Mouse (Mus musculus) heart, embryonic 12.5 days (tissue): ENCODE measurements around the gene Cyp20a1. TPM values are rescaled to one million over a fixed set of nuclear protein-coding genes. Genes with fewer than 3 reads are reported as not detected.

Experiments used
- ATAC-seq: fragments of 200-750 bp; cut with Nextera tagmentation; 2 replicates; pipeline ENCODE4 v1.8.0; 2017; ENCODE audit warnings: moderate TSS enrichment, moderate library complexity; ENCODE audit not compliant: insufficient number of reproducible peaks, low FRiP score
- H3K27ac ChIP-seq: fragments of 300-500 bp; sonication (generic); 2 replicates; pipeline ENCODE4 v1.5.1; 2016; ENCODE audit warnings: mild to moderate bottlenecking, moderate library complexity; ENCODE audit not compliant: poor library complexity, severe bottlenecking
- H3K27me3 ChIP-seq: fragments of 300-500 bp; sonication (generic); replicated peaks from 2 replicates; pipeline ENCODE4 v1.6.1; 2016; ENCODE audit warnings: mild to moderate bottlenecking, moderate library complexity
- H3K36me3 ChIP-seq: fragments of 300-500 bp; sonication (generic); 2 replicates; pipeline ENCODE4 v1.6.1; 2016; ENCODE audit warnings: mild to moderate bottlenecking, moderate library complexity
- H3K4me1 ChIP-seq: fragments of 300-500 bp; sonication (generic); replicated peaks from 2 replicates; pipeline ENCODE4 v1.6.1; 2016; ENCODE audit warnings: mild to moderate bottlenecking
- H3K4me2 ChIP-seq: fragments of 300-500 bp; sonication (generic); 2 replicates; pipeline ENCODE4 v1.6.1; 2016; ENCODE audit warnings: mild to moderate bottlenecking, moderate library complexity
- H3K4me3 ChIP-seq: fragments of 300-500 bp; sonication (generic); 2 replicates; pipeline ENCODE4 v1.5.1; 2016; ENCODE audit warnings: mild to moderate bottlenecking
- H3K9ac ChIP-seq: fragments of 300-500 bp; sonication (generic); 2 replicates; pipeline ENCODE4 v1.6.1; 2016; ENCODE audit warnings: mild to moderate bottlenecking, moderate library complexity
- H3K9me3 ChIP-seq: fragments of 300-500 bp; sonication (generic); replicated peaks from 2 replicates; pipeline ENCODE4 v1.6.1; 2016; ENCODE audit warnings: mild to moderate bottlenecking, moderate library complexity
- WGBS: fragments of 180-500 bp; shearing (Covaris S2); methylation state at CpG from one replicate; pipeline ENCODE4 v1.1.7; 2016; 5-methylcytosine and 5-hydroxymethylcytosine counted together
- polyA plus RNA-seq: library from polyadenylated mRNA; unstranded; fragments of >200 nt; fragmentation: Nextera tagmentation; extraction: Ambion mirVana; gene quantifications from 2 replicates; pipeline ENCODE4 v1.2.1, GENCODE M21; 2016

Gene Cyp20a1
- 29.0 and 31.8 TPM in 2 replicates for polyA plus RNA-seq

DNA sequence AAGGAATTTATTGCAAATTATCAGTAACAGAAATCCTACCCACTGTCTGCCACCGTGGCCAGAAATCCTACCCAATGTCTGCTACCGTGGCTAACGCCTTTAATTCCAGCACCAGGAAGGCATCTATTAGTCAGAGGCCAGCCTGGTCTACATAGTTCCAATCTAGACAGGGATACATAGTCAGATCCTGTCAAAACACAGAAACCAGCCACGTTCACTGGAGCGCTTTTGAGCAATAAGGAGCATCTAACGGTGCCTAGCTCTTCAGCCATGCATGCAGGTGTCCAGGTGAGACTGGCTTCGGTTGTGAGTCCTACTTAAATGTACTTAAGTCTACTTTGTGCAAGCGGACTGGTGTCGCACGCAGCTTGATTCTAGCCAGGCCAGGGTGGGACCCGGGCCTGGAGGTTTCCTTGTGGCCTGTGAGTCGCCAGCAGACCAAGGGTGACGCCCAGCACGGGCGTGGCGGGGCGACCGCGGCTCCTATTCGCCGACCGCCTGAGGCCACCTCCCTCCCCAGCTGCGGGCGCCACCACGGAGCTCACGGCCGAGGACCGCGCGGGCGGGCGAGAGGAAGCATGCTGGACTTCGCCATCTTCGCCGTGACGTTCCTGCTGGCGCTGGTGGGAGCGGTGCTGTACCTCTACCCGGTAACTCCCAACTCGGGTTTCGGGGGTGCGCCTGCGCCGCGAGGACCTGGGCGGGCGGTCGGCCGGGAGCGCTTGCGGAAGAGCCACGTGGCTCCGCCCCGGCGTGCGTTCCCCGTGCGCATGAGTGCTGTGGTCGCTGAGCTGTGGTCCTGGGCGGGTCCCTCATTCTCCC lies at the start of gene Cyp20a1:
Gene Cyp20a1 (plus strand): TSS at position 516 of the 822 bp plus-strand sequence.
- ATAC-seq = peak; percentile 96
- Histone ChIP-seq H3K4me1 (peaks cover 17% of the 10 kb centered on the region), H3K4me2 (peak within 1 kb of the TSS; percentile 69), H3K9me3 (no peaks in the 10 kb centered on the region), H3K36me3 (peaks cover 8% of the 10 kb centered on the region), H3K27me3 (no peaks in the 10 kb centered on the region), H3K4me3 (peak within 1 kb of the TSS; percentile 63), H3K27ac (peak within 1 kb of the TSS; percentile 90), H3K9ac (peak within 1 kb of the TSS; percentile 73)
- WGBS = 1% methylated on average over 60 of the region's 60 CpGs

DNA sequence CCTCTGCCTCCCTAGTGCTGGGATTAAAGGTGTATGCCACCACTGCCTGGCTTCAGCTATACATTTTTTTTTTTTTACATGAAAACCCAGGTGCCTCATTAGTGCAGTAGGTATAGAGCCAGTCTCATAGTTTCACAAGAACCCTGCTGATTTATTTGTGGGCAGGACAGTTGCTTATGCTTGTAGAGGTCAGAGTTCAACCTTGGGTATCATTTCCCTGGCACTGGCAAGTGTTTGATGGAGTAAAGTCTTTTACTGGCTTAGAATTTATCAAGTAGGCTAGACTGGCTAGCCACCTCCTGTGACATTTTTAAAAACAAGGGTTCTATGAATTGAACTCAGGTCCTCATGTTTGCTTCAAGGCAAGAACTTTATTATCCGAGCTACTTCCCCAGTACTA lies 49.2 kb upstream of the Cyp20a1 start:
- Histone ChIP-seq H3K27ac (no peak overlapping the region), H3K4me2 (no peak overlapping the region), H3K9me3 (no peaks in the 10 kb centered on the region), H3K9ac (no peak overlapping the region), H3K27me3 (no peaks in the 10 kb centered on the region), H3K4me3 (no peak overlapping the region), H3K4me1 (no peaks in the 10 kb centered on the region), H3K36me3 (peaks cover 46% of the 10 kb centered on the region)
- no peak for ATAC-seq
- 64% methylated on average over 1 of the region's 1 CpGs for WGBS

- Histone ChIP-seq H3K4me2 (peak overlapping the region; percentile 69), H3K9me3 (no peaks in the 10 kb centered on the region), H3K36me3 (peaks cover 4% of the 10 kb centered on the region), H3K27ac (peak overlapping the region; percentile 90), H3K4me1 (peaks cover 17% of the 10 kb centered on the region), H3K27me3 (no peaks in the 10 kb centered on the region), H3K9ac (peak overlapping the region; percentile 73), H3K4me3 (peak overlapping the region; percentile 63)
- WGBS = 12% methylated on average over 14 of the region's 14 CpGs
- no peak for ATAC-seq
These were observed 720 bp downstream of the Cyp20a1 start for GRCm38 (mm10) chr1:60343630-60344455.

GRCm38 (mm10) chr1:60344670-60345069 lies 1.5 kb downstream of the Cyp20a1 start:
- 0 out of 2 replicates have a peak overlapping the region, but pooled peaks have one; percentile 63 for H3K4me3 ChIP-seq
- H3K9me3 ChIP-seq = peaks cover 6% of the 10 kb centered on the region
- peaks cover 6% of the 10 kb centered on the region for H3K36me3 ChIP-seq
- H3K27me3 ChIP-seq = no peaks in the 10 kb centered on the region
- H3K9ac ChIP-seq = no peak overlapping the region
- WGBS = 57% methylated on average over 6 of the region's 6 CpGs
- H3K4me1 ChIP-seq = peaks cover 17% of the 10 kb centered on the region
- peak overlapping the region; percentile 69; the same call in 1 of the 2 replicates for H3K4me2 ChIP-seq
- H3K27ac ChIP-seq = no peak overlapping the region; the same call in 1 of the 2 replicates
- ATAC-seq = no peak

- no peaks in the 10 kb centered on the region for H3K27me3 ChIP-seq
- H3K36me3 ChIP-seq = peaks cover 12% of the 10 kb centered on the region
- WGBS = 33% methylated on average over 2 of the region's 2 CpGs
- peaks cover 17% of the 10 kb centered on the region for H3K4me1 ChIP-seq
- H3K4me2 ChIP-seq = no peak overlapping the region
- no peak overlapping the region for H3K9ac ChIP-seq
- H3K9me3 ChIP-seq = peaks cover 14% of the 10 kb centered on the region
- peak overlapping the region; percentile 71 for H3K27ac ChIP-seq
- ATAC-seq = peak; percentile 23; the same call in 1 of the 2 replicates
- no peak overlapping the region for H3K4me3 ChIP-seq
These were observed 2.6 kb downstream of the Cyp20a1 start for GRCm38 (mm10) chr1:60345712-60346111.

DNA sequence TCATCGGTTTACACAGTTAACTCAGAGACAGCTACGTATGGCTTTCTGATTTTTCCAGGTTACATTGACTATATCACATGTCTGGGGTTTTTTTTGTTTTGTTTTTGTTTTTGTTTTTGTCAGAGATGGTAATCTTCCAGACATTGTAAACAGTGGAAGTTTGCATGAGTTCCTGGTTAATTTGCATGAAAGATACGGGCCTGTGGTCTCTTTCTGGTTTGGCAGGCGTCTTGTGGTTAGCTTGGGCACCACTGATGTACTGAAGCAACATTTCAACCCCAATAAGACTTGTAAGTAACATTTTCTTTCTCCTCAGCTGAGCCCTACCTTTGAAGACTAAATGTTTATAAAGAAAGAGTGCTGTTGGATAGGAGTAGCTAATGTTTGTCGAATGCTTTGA lies 9.7 kb downstream of the Cyp20a1 start:
- H3K4me1 ChIP-seq = no peaks in the 10 kb centered on the region
- H3K9me3 ChIP-seq = peaks cover 14% of the 10 kb centered on the region
- H3K27ac ChIP-seq = no peak overlapping the region
- no peak overlapping the region for H3K4me3 ChIP-seq
- H3K4me2 ChIP-seq = no peak overlapping the region
- no peaks in the 10 kb centered on the region for H3K27me3 ChIP-seq
- no peak for ATAC-seq
- no peak overlapping the region for H3K9ac ChIP-seq
- peaks cover 55% of the 10 kb centered on the region for H3K36me3 ChIP-seq
- 90% methylated on average over 5 of the region's 5 CpGs for WGBS

GRCm38 (mm10) chr1:60361626-60362025 lies 18.5 kb downstream of the Cyp20a1 start:
- Histone ChIP-seq H3K4me3 (no peak overlapping the region), H3K9me3 (no peaks in the 10 kb centered on the region), H3K27me3 (no peaks in the 10 kb centered on the region), H3K4me2 (no peak overlapping the region), H3K27ac (no peak overlapping the region), H3K9ac (no peak overlapping the region), H3K36me3 (peaks cover 49% of the 10 kb centered on the region), H3K4me1 (0 out of 2 replicates have a peak, but pooled peaks cover 4% of the 10 kb centered on the region)
- no peak for ATAC-seq
- WGBS = 91% methylated on average over 1 of the region's 1 CpGs

GRCm38 (mm10) chr1:60376556-60376955 lies 33.4 kb downstream of the Cyp20a1 start:
- no peak overlapping the region for H3K27ac ChIP-seq
- no peaks in the 10 kb centered on the region for H3K4me1 ChIP-seq
- H3K4me3 ChIP-seq = no peak overlapping the region
- H3K9me3 ChIP-seq = 0 out of 2 replicates have a peak, but pooled peaks cover 3% of the 10 kb centered on the region
- no peak for ATAC-seq
- peaks cover 80% of the 10 kb centered on the region for H3K36me3 ChIP-seq
- H3K9ac ChIP-seq = no peak overlapping the region
- 92% methylated on average over 1 of the region's 1 CpGs for WGBS
- H3K4me2 ChIP-seq = no peak overlapping the region
- H3K27me3 ChIP-seq = no peaks in the 10 kb centered on the region

DNA sequence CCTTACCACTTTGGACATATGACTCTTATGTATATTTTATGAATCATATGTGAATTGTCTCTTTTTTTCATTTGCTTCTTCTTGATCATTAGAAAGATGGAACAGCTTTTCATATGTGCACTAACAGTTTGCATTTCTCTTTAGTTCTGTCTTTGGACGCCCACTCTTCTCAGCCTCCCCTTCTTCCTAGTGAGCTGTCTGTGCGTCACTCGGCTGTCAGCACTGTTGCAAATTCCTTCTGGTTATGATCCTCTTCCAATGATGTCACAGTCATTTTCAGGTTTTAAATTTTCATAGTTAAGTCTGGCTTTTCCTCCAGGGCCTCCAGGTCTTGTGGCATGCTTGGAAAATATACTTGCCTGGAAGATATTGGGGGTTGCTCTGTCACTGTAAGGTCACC lies 38.8 kb downstream of the Cyp20a1 start:
- 91% methylated on average over 3 of the region's 3 CpGs for WGBS
- H3K9ac ChIP-seq = no peak overlapping the region
- H3K4me3 ChIP-seq = no peak overlapping the region
- no peaks in the 10 kb centered on the region for H3K27me3 ChIP-seq
- ATAC-seq = no peak
- H3K36me3 ChIP-seq = peaks cover 73% of the 10 kb centered on the region
- H3K27ac ChIP-seq = no peak overlapping the region
- H3K9me3 ChIP-seq = no peaks in the 10 kb centered on the region
- no peak overlapping the region for H3K4me2 ChIP-seq
- H3K4me1 ChIP-seq = no peaks in the 10 kb centered on the region

DNA sequence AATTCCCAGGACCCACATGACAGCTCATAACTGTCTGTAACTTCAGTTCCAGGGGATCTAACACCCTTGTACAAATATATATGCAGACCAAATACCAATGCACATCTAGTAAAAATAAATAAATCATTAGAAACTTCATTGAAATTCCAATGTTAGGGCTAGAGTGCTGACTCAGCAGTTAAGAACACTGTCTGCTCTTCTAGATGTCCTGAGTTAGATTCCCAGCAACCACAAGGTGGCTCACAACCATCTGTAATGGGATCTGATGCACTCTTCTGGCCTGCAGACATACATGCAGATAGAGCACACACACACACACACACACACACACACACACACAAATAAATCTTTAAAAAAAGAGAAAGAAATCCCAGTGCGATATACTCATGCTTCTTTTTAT lies 61.7 kb downstream of the Cyp20a1 start:
- Histone ChIP-seq H3K27ac (no peak overlapping the region), H3K4me3 (no peak overlapping the region), H3K36me3 (no peaks in the 10 kb centered on the region), H3K9ac (no peak overlapping the region), H3K9me3 (no peaks in the 10 kb centered on the region), H3K4me1 (peaks cover 21% of the 10 kb centered on the region), H3K27me3 (no peaks in the 10 kb centered on the region), H3K4me2 (no peak overlapping the region)
- no peak for ATAC-seq
- WGBS = 96% methylated on average over 1 of the region's 1 CpGs
